Mouse (Mus musculus): ENCODE data around the gene Abhd18. TPM values are rescaled to one million over a fixed set of nuclear protein-coding genes. Genes with fewer than 3 reads are reported as not detected.

The Abhd18 gene
- polyA plus RNA-seq, 1 experiment from 2014 or later, result 5.8 TPM

DNA sequence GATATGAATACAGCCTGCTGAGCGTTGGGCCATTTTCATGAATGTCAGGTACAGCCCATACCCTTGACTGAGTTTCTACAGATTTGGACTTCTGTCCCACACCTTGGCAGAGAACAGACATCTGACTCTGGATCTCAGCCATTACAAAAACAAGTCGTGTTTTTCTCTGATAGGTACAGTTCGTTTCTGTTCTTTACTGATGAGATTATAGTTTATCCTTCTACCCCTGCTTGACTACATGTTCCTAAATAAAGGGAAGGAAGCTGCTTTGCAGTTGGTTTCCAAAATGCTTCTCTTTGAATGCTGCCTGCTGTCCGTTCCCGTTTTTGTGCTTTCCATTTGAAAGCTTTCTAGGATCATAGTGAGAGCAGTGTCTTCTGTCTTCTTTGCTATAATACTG is 140.8 kb downstream of the Abhd18 start:
- Histone ChIP-seq H3K27ac (ENCODE audit: low read depth) (no peak overlapping the region), H3K27me3 (ENCODE audit: insufficient read depth, low read length) (no peaks in the 10 kb centered on the region), H3K4me2 (no peak overlapping the region), H3K9me3 (ENCODE audit: low read depth, low read length) (no peaks in the 10 kb centered on the region), H3K4me3 (ENCODE audit: low read depth, low read length) (no peak overlapping the region), H3K9ac (no peak overlapping the region), H3K4me1 (ENCODE audit: insufficient read depth) (no peaks in the 10 kb centered on the region), H3K36me3 (ENCODE audit: insufficient read depth) (no peaks in the 10 kb centered on the region)
- no peak for TF ChIP-seq CTCF (IDR thresholded peaks at IDR 0.05; ENCODE audit: low read depth)
- no peak for DNase-seq
- ATAC-seq (ENCODE audit: insufficient read depth), result no peak
- 74% methylated on average over 5 of the region's 5 CpGs for WGBS

Other genes with a start within 250 kb of the Abhd18 start
- 0.31 TPM in 1 of 2 replicates, not detected in the other for gene Slc25a31, start 138.1 kb upstream of the Abhd18 start, polyA plus RNA-seq (2014; fragmentation: Nextera tagmentation; extraction: Ambion mirVana)
- gene Hspa4l, start 102.5 kb upstream of the Abhd18 start, polyA plus RNA-seq (2014; fragmentation: Nextera tagmentation; extraction: Ambion mirVana), result 11.4 TPM in 2 replicates
- 76.3 and 79.4 TPM in 2 replicates for gene Plk4, start 47.0 kb upstream of the Abhd18 start, polyA plus RNA-seq (2014; fragmentation: Nextera tagmentation; extraction: Ambion mirVana)
- gene Mfsd8, start 84 bp upstream of the Abhd18 start, polyA plus RNA-seq (2014; fragmentation: Nextera tagmentation; extraction: Ambion mirVana), result 7.1 and 8.6 TPM in 2 replicates
- gene 1700034I23Rik, start 55.6 kb downstream of the Abhd18 start, polyA plus RNA-seq (2014; fragmentation: Nextera tagmentation; extraction: Ambion mirVana), result 0.18 and 0.27 TPM in 2 replicates
- 2.5 and 2.9 TPM in 2 replicates for gene Larp1b, start 102.9 kb downstream of the Abhd18 start, polyA plus RNA-seq (2014; fragmentation: Nextera tagmentation; extraction: Ambion mirVana)
- 22.1 and 26.5 TPM in 2 replicates for gene Pgrmc2, start 236.1 kb downstream of the Abhd18 start, polyA plus RNA-seq (2014; fragmentation: Nextera tagmentation; extraction: Ambion mirVana)

All from lung, embryonic 14.5 days (tissue).